Mouse (Mus musculus) intestine, embryonic 14.5 days (tissue): Measurements from ENCODE around the gene Rab27a. TPM values are rescaled to one million over a fixed set of nuclear protein-coding genes. Genes with fewer than 3 reads are reported as not detected.
A peak's percentile ranks its signal among the peaks of the same experiment; 100 is the strongest.
"Not testable (repeated sequence)": the region's sequence is repeated elsewhere in the genome, so short reads cannot be mapped to it uniquely, and the experiment has no call there.

ENCODE experiments used
- ATAC-seq: fragments of 200-750 bp; cut with Nextera tagmentation; replicated peaks from 2 replicates; pipeline ENCODE4 v1.8.0; 2017; ENCODE audit warnings: low read depth, moderate number of reproducible peaks, moderate TSS enrichment, moderate library complexity; ENCODE audit not compliant: low FRiP score, low TSS enrichment
- DNase-seq: peaks from one replicate; pipeline ENCODE4 v3.0.0-alpha.2; 2018; ENCODE audit warnings: low spot score
- H3K27ac ChIP-seq: fragments of 300-500 bp; sonication (generic); 2 replicates; pipeline ENCODE4 v1.5.1; 2014; ENCODE audit warnings: low read depth, mild to moderate bottlenecking, control low read depth
- H3K27me3 ChIP-seq: fragments of 300-500 bp; sonication (generic); replicated peaks from 2 replicates; pipeline ENCODE4 v1.6.1; 2014; ENCODE audit warnings: low read length, control low read depth; ENCODE audit not compliant: control insufficient read depth, insufficient read depth
- H3K36me3 ChIP-seq: fragments of 300-500 bp; sonication (generic); 2 replicates; pipeline ENCODE4 v1.6.1; 2014; ENCODE audit warnings: low read length, control low read depth; ENCODE audit not compliant: control insufficient read depth, insufficient read depth
- H3K4me1 ChIP-seq: fragments of 300-500 bp; sonication (generic); replicated peaks from 2 replicates; pipeline ENCODE4 v1.6.1; 2014; ENCODE audit warnings: low read length, control low read depth, mixed read lengths; ENCODE audit not compliant: control insufficient read depth, insufficient read depth
- H3K4me2 ChIP-seq: fragments of 300-500 bp; sonication (generic); 2 replicates; pipeline ENCODE4 v1.6.1; 2014; ENCODE audit warnings: low read length
- H3K4me3 ChIP-seq: fragments of 300-500 bp; sonication (generic); 2 replicates; pipeline ENCODE4 v1.5.1; 2014; ENCODE audit warnings: low read depth, low read length, control low read depth, mixed read lengths
- H3K9ac ChIP-seq: fragments of 300-500 bp; sonication (generic); 2 replicates; pipeline ENCODE4 v1.6.1; 2014; ENCODE audit warnings: mild to moderate bottlenecking, low read length
- H3K9me3 ChIP-seq: fragments of 300-500 bp; sonication (generic); 2 replicates; pipeline ENCODE4 v1.6.1; 2016; ENCODE audit warnings: low read length, control low read depth; ENCODE audit not compliant: control insufficient read depth
- WGBS: fragments of 180-500 bp; shearing (Covaris S2); extraction: QIAGEN DNeasy Blood & Tissue Kit; methylation state at CpG from one replicate; pipeline ENCODE4 v1.1.7; 2014; 5-methylcytosine and 5-hydroxymethylcytosine counted together
- polyA plus RNA-seq: library from polyadenylated mRNA; unstranded; fragments of >200 nt; fragmentation: Nextera tagmentation; extraction: Ambion mirVana; gene quantifications from 2 replicates; pipeline ENCODE4 v1.2.1, GENCODE M21; 2014

Rab27a gene
- polyA plus RNA-seq, 1 experiment from 2014 or later, result 2.1 TPM

DNA sequence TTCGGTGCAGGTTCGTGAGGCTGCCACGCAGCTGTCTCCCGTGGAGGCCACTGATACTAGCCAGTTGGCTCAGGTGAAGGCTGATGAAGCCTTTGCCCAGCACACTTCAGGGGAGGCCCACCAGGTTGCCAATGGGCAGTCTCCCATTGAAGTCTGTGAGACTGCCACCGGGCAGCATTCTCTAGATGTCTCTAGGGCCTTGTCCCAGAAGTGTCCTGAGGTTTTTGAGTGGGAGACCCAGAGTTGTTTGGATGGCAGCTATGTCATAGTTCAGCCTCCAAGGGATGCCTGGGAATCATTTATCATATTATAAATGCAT, 59.2 kb downstream of the Rab27a start:
- peaks cover 6% of the 10 kb centered on the region; the same call in 1 of the 2 replicates for H3K4me1 ChIP-seq
- 0 out of 2 replicates have a peak, but pooled peaks have one; percentile 40 for ATAC-seq
- H3K27ac ChIP-seq, result no peak overlapping the region
- peak overlapping the region; percentile 35 for H3K4me3 ChIP-seq
- no peaks in the 10 kb centered on the region for H3K36me3 ChIP-seq
- peak overlapping the region; percentile 79 for H3K4me2 ChIP-seq
- DNase-seq, result no peak
- H3K9me3 ChIP-seq, result no peaks in the 10 kb centered on the region
- peaks cover 20% of the 10 kb centered on the region for H3K27me3 ChIP-seq
- 33% methylated on average over 5 of the region's 5 CpGs for WGBS
- peak overlapping the region; percentile 51 for H3K9ac ChIP-seq

DNA sequence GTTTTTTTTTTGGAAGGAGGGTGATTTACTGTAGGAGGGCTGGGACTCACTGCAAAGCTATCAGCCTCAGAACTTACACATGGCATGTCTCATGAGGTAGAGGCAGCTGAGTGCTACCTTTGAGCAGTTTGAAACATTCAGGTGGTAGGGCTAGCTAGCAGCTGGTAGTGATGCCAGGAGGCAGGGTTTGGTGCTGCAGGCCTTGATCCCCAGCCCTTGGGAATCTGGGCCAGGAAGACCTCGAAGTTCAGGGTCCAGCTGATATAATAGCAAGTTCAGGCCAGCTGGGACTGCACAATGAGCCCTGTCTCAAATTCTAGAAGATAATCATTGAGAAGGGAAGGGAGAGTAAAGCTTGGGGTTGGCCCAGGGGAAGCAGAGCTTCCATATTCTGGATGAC, 60.5 kb downstream of the Rab27a start:
- ATAC-seq (no peak), DNase-seq (no peak)
- H3K4me3 ChIP-seq, result no peak overlapping the region
- H3K9me3 ChIP-seq, result no peaks in the 10 kb centered on the region
- H3K27me3 ChIP-seq, result peaks cover 20% of the 10 kb centered on the region
- H3K9ac ChIP-seq, result no peak overlapping the region
- H3K36me3 ChIP-seq, result no peaks in the 10 kb centered on the region
- H3K4me2 ChIP-seq, result no peak overlapping the region
- H3K4me1 ChIP-seq, result peaks cover 6% of the 10 kb centered on the region; the same call in 1 of the 2 replicates
- WGBS, result 67% methylated on average over 1 of the region's 1 CpGs
- no peak overlapping the region for H3K27ac ChIP-seq

DNA sequence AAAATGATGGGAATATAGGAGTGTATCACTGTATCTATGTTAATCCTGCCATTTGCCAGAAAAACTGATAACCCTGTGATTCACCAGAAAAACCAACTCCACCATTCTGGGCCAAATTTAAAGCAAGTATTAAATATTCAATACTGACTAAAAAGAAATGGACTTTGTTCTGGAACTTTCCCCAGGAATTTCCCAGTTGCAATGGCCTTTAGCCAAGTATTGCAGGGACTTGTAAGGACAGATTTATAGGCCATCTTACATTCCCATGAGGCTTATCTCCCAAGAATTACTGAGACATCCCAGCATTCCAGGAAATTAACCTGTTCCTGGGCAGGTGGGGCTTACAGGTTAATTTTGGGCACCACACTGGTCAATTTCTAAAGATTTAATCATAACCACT, 61.1 kb downstream of the Rab27a start:
- Histone ChIP-seq H3K27ac (no peak overlapping the region), H3K9ac (no peak overlapping the region), H3K9me3 (no peaks in the 10 kb centered on the region), H3K27me3 (peaks cover 20% of the 10 kb centered on the region), H3K4me1 (peaks cover 6% of the 10 kb centered on the region; the same call in 1 of the 2 replicates), H3K36me3 (no peaks in the 10 kb centered on the region), H3K4me3 (no peak overlapping the region), H3K4me2 (no peak overlapping the region)
- ATAC-seq (no peak; the same call in 1 of the 2 replicates), DNase-seq (no peak)

DNA sequence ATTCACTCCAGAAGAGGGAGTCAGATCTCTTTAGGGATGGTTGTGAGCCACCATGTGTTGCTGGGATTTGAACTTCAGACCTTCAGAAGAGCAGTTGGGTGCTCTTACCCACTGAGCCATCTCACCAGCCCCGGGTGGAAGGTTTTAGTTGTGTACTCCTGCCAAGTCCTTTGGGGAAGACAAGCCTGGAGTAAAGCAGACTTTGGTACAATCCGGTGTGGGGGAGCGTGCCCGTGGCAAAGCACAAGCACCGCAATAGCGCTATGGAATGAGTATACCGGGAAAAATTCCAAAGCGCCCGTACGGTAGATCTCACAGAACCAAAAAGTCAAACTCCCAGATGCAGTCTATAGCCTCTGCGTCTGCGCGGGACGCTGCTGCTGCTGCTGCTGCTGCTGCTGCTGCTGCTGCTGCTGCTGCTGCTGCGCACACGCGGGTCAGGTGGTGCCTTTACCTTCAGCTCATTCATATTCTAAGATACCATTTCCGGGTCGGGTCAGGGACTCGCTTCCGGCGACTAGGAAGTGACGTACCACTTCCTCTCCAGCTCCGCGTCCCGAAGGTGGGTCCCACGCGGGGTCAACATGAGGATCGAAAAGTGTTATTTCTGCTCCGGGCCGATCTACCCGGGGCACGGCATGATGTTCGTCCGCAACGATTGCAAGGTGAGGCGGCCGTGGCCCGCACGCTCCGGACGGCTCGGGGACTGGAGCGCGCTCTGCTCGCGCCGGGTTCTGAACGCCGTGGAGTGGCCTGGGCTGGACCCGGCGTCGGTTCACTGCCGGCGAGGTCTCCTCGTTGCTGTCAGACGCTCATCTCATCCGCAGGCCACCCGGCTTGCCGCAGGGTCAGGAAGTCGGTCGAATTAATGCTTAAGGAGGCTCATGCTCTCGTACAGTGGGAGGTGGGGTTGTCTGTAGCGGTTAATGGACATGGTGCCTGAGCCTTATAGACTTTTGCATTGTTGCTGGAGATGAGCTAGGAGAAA, 68.6 kb downstream of the Rab27a start, which contains the start of gene Rsl24d1:
Gene Rsl24d1, plus strand, starts transcription at position 508 of the 988 bp plus-strand sequence.
- Histone ChIP-seq H3K4me1 (peaks cover 7% of the 10 kb centered on the region), H3K4me2 (peak within 1 kb of the TSS; percentile 84), H3K9me3 (no peaks in the 10 kb centered on the region), H3K27me3 (no peaks in the 10 kb centered on the region), H3K27ac (peak within 1 kb of the TSS; percentile 70), H3K9ac (peak within 1 kb of the TSS; percentile 70), H3K36me3 (peaks cover 29% of the 10 kb centered on the region), H3K4me3 (peak within 1 kb of the TSS; percentile 98)
- DNase-seq (peak; percentile 90), ATAC-seq (peak; percentile 96)
- under 1% methylated on average over 64 of the region's 64 CpGs for WGBS

DNA sequence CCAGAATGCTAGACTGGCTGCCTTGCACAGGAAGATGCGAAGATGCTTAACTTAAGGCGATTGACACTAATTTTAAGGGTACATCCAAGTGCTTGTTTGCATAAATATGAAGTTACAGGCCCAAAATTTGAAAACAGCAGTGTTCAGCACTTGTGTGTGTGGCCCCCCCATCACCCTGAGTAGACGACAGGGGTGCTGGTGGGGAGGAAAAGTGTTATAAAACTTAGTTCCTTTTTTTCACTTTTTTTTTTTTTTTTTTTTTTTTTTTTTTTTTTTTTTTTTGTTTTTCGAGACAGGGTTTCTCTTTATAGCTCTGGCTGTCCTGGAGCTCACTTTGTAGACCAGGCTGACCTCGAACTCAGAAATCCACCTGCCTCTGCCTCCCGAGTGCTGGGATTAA, 72.0 kb downstream of the Rab27a start:
- not testable (repeated sequence) for DNase-seq, H3K4me2 ChIP-seq, H3K27me3 ChIP-seq, H3K4me1 ChIP-seq, H3K9me3 ChIP-seq, H3K4me3 ChIP-seq, H3K9ac ChIP-seq, ATAC-seq, H3K27ac ChIP-seq
- 86% methylated on average over 5 of the region's 6 CpGs for WGBS
- H3K36me3 ChIP-seq, result peaks cover 55% of the 10 kb centered on the region

DNA sequence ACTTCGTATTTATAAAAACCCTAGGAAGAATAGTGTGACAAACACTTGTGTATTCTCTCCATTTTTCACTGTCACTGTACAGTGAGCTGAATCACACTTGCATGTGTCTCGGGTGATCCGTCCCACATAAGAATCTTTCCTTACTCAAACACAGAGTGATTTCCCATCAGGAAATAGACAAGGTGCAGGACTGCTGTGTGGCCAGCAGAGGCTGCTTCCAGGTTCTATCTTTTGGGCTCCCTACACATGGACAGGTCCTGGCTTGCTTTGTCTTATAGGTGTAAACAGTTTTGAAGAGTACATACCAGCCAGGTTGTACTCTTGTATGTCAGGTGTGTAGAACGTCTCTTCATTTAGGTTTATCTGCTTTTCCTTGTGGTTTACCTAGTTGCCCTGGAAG, 73.4 kb downstream of the Rab27a start:
- H3K4me3 ChIP-seq, result no peak overlapping the region
- H3K27me3 ChIP-seq, result no peaks in the 10 kb centered on the region
- ATAC-seq (no peak), DNase-seq (no peak)
- H3K4me2 ChIP-seq, result no peak overlapping the region
- H3K4me1 ChIP-seq, result peaks cover 7% of the 10 kb centered on the region; the same call in 1 of the 2 replicates
- no peaks in the 10 kb centered on the region for H3K9me3 ChIP-seq
- H3K9ac ChIP-seq, result no peak overlapping the region
- peaks cover 65% of the 10 kb centered on the region for H3K36me3 ChIP-seq
- no peak overlapping the region for H3K27ac ChIP-seq
- WGBS, result 93% methylated on average over 4 of the region's 4 CpGs

DNA sequence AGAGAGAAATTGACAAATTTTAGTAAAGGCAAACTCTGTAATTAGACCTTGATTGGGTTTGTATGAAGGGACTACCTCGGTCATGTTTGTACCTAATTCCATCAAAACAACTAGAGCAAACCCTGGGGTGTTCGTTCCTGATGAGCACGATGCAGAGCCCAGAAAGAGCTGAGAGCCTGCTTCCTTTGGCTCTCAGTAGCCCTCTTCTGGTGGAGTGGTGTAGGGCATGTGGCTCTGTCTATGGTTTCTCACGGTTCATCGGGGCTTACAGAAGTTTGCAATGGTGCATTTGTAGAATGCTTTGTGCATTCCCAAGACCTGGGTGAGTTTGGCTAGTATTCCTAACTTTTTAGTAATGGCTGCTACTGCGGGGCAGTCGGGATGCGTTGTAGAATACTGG, 77.1 kb downstream of the Rab27a start:
- 72% methylated on average over 8 of the region's 8 CpGs for WGBS
- H3K4me1 ChIP-seq, result no peaks in the 10 kb centered on the region
- H3K36me3 ChIP-seq, result peaks cover 85% of the 10 kb centered on the region
- no peak overlapping the region for H3K4me3 ChIP-seq
- no peaks in the 10 kb centered on the region for H3K9me3 ChIP-seq
- no peak overlapping the region for H3K9ac ChIP-seq
- no peak overlapping the region for H3K27ac ChIP-seq
- ATAC-seq (no peak), DNase-seq (no peak)
- no peaks in the 10 kb centered on the region for H3K27me3 ChIP-seq
- H3K4me2 ChIP-seq, result no peak overlapping the region

DNA sequence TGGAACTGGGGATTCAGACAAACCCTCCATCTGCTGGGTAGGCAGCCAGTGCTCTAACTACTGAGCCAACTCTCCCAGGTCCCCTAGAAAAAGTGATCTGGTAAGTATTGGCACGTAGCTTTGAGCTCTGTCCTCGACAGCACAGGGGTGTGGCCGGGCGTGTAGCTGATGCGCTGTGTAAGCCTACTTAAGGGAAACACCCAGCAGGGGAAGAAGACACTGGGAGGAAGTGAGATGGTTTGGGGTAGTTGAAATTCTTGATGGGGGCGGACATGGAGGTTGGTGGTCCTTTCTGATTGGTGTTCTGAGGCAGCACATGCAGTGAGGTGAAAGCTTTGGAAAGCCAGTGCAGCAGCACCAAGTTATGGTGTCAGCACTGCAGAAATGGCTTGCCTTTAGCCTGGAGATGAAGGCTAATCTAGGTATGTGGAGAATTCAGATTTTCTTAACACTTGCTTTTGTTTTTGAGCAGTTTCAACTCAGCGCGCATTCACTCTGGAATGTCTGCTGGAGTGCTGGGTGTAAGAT, 80.5 kb downstream of the Rab27a start:
- no peaks in the 10 kb centered on the region for H3K9me3 ChIP-seq
- 89% methylated on average over 8 of the region's 8 CpGs for WGBS
- no peak overlapping the region for H3K27ac ChIP-seq
- H3K27me3 ChIP-seq, result no peaks in the 10 kb centered on the region
- H3K4me1 ChIP-seq, result no peaks in the 10 kb centered on the region
- no peak overlapping the region for H3K4me3 ChIP-seq
- no peak for ATAC-seq
- no peak overlapping the region for H3K9ac ChIP-seq
- no peak overlapping the region for H3K4me2 ChIP-seq
- no peak for DNase-seq
- H3K36me3 ChIP-seq, result peaks cover 97% of the 10 kb centered on the region
